Mouse (Mus musculus) megakaryocyte progenitor cell, adult 5-6 weeks (primary cell): ENCODE measurements at regions not wholly inside any gene's neighbourhood (a gene's known extent, or its start where the extent isn't known, plus 50 kb on each side); places are given as distances from the start of the nearest gene placed in this dataset.

Experiments
- ATAC-seq: replicated peaks from 2 replicates; pipeline ENCODE4 v1.8.0; 2016; ENCODE audit warnings: mild to moderate bottlenecking, moderate TSS enrichment, inconsistent platforms; ENCODE audit not compliant: poor library complexity

DNA sequence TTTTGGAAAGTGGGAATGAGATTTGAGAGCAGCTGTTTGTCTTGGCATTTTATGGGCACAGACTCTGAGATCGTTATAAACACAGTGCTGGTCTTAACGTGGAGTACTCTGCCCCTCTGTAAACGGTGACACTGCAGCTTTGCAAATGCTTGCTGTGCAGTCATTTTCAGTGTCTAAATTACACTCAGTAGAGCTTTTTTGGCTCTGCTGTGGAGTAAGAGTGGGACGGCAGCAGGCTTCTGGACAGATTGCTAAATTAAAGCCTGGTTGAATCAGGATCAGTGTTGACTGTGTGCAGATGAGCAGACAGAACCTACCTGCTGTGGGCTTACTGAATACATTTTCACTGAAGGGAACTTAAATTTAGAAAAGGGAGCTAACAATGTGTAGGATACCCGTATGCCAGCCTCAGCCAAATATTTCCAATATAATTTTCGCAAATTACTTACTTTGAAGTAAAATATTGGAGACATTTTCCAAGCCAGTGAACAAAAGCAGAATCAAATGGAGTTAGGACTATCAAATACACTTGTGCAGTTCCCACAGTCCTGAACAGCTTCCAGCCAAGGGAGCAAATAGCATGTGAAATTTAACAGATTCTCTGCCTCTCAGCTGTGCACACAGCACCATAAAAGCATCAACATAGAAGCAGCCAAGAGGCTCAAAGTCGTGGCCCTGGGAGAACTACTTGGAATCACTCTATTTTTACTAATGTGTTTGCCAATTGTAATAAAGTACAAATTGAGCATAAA lies 148.1 kb upstream of the Stac start:
- no peak for ATAC-seq

DNA sequence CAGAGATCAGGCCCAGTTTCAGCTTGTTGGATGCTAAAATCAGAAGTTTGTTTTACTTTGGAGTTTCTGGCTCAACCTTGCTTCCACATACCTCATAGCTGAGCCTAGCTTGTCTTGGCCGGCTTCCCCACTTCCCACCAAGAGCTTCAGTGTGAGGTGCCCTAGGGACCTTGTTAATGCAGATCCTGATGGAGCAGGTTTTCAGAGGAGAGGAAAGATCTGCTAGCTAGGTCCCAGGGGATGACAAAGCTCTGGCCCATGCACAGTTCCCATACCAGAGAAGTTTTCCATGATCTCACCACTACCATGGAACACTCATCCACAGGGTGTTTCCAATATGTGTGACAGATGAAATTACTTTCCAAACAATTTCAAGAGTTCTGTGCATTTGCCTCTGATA lies 131.9 kb upstream of the Stac start:
- no peak for ATAC-seq

DNA sequence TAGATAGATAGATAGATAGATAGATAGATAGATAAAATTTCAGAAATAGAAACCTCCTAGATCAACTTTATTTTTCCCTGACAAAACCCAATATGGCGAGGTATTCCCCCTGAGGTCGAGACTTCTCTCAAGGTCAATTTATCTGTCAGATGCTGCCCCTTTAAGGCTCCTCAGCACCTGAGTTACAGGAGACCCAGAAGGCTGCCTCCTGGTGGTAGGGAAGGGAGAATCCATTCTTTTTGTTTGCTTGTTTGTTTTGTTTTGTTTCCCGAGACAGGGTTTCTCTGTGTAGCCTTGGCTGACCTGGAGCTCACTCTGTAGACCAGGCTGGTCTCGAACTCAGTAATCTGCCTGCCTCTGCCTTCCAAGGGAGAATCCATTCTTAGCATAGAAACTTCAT lies 127.3 kb upstream of the Stac start:
- no peak for ATAC-seq

DNA sequence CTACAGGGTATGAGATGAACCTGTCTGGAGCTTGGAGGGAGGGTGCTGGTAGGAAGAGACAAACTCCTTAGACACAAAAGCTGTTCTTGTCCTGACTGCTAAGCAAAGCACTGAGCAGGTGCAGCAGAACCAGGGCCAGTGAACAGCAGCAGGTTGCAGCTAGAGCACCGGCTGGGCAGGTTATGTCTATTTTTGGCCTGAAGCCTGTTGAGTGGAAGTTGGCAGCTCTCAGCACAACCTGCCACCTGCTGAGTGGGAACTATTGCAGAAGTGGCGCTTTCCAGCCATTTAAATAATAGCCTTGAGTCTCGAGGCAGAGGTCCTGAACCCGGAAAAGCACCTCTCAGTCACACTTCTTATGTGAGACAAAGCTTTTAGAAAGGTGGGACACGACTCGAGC lies 114.8 kb upstream of the Stac start:
- no peak for ATAC-seq

DNA sequence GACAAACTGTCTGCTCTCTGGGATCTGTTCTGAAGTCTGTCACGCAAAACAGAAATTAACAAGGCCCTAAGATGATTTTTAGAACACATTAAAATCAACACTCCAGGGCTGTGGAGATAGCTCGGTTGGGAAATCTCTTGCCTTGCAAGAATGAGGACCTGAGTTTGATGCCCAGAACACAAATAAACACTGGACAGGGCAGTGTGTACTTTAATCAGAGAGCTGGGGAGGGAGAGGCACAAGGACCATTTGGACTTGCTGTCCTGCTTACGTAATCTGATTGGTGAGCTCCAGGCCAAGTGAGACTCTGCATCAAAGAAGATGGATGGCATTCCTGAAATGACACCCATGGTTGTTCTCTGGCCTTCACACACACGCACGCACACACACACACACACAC lies 111.2 kb upstream of the Stac start:
- ATAC-seq = no peak

DNA sequence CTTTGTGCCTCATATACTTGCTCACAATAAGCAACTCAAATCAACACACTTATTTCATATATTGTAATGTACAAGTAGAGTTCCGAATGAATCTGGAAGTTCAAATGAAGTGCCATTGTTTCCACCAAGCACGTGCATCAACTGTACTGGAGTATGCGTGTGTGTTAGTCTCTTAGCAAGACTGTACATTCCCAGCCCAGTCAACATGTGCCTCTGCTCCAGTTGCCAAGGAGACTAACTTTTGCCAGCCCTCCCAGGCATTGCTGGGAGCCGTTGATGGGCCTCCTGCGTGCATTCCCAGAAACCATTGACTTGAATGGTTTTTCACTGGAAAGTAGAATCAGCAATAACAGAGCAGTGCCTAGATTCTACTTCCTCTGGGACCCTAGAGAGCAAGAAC lies 110.7 kb upstream of the Stac start:
- no peak for ATAC-seq

DNA sequence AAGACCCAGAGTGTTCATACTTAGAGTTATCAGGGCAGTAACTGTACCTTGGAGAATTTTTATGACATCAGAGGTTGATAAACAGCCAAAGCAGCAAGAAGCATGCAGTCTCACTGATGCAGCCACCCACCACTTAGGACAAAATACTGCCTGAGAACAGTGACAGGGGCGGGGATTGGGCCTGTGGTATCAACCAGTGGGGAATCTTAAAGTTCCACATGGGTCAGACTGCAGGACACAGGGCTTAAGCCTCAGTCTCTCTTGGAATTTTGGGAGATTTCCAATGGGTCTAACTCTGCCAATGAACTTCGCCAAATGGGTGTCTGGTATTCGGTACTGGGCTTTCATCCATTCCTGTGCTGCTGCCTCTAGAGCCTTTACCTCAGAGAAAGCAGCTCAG lies 88.8 kb upstream of the Stac start:
- no peak for ATAC-seq

DNA sequence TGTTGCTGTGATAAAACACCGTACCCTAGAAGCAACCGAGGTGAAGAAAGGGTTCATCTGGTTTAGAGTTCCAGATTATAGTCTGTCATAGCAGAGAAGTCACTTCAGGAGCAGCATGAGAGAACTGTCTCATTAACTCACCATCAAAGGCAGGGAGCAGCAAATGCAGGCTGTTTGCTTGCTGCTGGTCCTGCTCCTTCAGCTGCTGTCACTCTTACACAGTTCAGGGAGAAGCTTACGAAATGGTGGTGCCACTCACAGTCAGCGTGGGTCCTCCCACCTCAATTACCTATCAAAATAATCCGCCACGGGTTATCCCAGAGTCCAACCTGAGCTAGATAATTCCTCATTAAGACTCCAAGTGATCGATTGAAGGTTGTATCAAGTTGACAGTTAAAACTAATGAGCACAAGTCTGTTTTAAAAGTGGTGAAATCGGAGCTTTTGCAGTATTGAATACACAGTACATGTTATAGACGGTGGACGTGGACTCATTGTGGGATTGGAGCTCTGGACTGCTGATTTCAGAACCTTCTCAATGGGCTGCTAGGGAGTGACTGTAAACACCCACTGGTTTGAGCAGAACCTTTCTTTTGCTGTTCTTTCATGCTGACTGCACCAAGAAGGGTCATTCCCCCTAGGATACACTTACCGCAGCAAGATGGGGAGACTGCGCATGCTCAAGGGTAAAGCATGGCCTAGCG lies 87.4 kb upstream of the Stac start:
- no peak for ATAC-seq

DNA sequence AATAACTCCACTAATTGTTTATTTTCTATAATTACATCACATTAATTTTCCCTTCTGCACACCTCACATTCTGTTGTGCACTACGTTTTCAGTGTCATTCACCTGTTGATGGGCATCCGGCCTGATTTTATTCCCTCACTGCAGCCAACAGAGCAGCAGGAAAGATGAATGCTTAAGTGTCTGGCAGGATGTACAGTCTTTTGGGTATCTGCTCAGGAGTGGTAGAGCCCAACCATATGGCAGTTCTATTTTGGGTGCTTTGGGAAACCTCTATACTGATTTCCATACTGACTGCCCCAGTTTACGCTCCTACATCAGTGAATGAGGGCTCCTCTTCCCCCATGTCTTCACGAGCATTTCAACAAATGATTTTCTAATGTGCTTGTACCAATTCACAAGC lies 84.1 kb upstream of the Stac start:
- no peak for ATAC-seq

DNA sequence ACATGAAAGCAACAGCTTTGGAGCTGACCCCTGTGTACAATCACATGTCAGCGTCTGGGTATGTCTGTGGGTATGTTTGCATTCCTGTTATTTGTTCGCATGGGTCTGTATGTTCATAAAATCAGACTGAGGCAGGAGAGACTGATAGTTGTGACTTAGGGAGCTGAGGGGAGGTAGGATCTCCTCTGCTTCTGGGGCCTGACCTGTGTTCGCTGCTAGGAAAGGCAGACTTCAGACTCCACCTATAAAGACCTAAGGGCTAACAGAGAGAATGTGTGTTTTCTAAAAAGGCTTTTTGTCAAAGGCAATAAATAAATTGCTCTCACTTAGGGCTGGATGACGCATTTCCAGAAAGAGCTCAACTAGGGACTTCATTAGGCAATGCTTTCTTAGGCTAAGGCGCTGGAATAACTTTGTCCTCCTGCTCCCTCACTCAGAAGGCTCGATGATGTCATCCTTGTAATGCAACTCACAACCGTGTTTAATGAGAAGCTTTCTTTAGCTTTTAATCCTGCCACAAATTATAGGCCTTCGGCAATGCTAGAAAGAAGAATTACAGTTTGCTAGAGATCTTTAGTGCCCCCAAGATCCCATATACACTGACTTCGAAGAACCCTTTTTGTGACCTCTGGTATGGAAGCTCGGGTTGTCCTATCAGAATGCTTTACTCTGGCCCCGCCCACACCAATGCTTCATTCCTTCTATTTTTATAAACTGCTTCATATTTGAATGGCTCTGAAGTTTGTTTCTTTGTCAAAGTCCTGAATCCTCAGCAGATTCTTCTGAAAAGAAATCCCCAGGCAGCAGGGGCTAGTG lies 72.7 kb upstream of the Stac start:
- ATAC-seq = no peak

DNA sequence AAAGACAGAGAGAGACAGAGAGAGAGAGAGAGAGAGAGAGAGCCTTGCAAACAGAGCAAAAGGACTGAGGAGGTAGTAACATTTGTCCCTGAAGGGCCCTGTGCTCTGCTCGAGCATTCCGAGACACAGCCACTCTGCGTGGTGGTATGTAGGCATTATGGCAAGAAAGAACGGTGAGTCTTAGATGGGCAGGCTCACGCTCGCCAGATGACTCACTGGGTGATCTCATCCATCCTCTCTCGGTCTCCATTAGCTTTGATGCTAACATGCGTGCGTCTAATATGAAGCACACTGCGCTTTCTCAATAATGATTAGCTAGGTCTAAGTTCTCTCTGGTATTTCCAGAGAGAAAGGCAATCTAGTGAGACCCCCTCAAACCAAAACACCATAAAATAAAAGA lies 65.1 kb upstream of the Stac start:
- no peak for ATAC-seq

DNA sequence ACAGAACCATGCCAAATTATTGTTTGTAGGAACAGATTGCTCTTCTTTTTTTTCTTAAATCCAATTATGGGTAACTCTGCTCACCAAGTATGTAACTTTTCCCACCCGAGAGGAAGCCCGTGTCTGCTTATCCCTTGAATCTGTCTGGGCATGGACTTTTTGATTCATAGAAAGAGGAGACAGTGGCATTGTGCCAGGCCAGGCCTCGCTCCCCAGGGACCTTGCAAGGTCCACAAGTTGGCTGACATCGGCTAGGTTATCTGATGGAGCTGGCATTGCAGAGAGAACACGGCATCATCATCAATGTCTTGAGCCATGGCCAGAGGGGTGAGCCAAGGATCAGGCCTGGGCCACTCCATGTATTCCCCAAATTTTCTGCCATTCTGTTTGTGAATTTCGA lies 56.0 kb upstream of the Stac start:
- no peak for ATAC-seq

DNA sequence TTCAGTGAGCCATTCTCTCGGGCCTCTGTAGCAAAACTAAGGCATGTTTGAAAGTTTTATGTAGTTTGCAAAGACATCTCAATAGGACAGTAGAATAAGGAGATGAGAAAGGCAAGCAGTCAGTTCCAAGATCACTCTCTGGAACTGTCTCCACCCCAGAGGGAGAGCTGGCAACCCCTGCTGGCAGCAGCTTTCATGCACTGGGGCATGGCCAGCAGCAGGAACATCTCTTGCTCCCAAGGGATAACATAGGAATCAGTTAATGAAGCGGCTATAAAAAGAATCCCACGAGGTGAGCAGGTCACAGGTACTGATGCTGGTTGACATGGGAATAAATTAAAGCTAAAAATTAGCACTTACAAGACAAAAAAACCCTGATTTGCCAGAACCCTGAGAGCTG lies 55.1 kb upstream of the Stac start:
- ATAC-seq = no peak
